Mouse (Mus musculus) liver (tissue): ENCODE measurements around the gene Klf9.
"Not testable (repeated sequence)": the region's sequence is repeated elsewhere in the genome, so short reads cannot be mapped to it uniquely, and the experiment has no call there.

Source experiments
- DNase-seq: peaks from one replicate; pipeline ENCODE4 v3.0.0-alpha.2; 2020; ENCODE audit warnings: mixed read lengths

Gene Klf9

GRCm38 (mm10) chr19:23141391-23142281, 610 bp downstream of the Klf9 start:
- peak; percentile 54 for DNase-seq

- no peak for DNase-seq
Observed at GRCm38 (mm10) chr19:23142427-23143073, 1.5 kb downstream of the Klf9 start.

GRCm38 (mm10) chr19:23143074-23143445, 2.0 kb downstream of the Klf9 start:
- DNase-seq = no peak

GRCm38 (mm10) chr19:23143541-23143940, 2.5 kb downstream of the Klf9 start:
- DNase-seq = no peak

GRCm38 (mm10) chr19:23144031-23144430, 3.0 kb downstream of the Klf9 start:
- no peak for DNase-seq

- no peak for DNase-seq
Observed at GRCm38 (mm10) chr19:23145146-23145545, 4.1 kb downstream of the Klf9 start.

- not testable (repeated sequence) for DNase-seq
Observed at GRCm38 (mm10) chr19:23145575-23145974, 4.5 kb downstream of the Klf9 start.

GRCm38 (mm10) chr19:23146409-23146861, 5.4 kb downstream of the Klf9 start:
- no peak for DNase-seq

- no peak for DNase-seq
Observed at GRCm38 (mm10) chr19:23147026-23147966, 6.3 kb downstream of the Klf9 start.

- no peak for DNase-seq
Observed at GRCm38 (mm10) chr19:23149465-23150410, 8.7 kb downstream of the Klf9 start.

GRCm38 (mm10) chr19:23150556-23151265, 9.7 kb downstream of the Klf9 start:
- DNase-seq = no peak

GRCm38 (mm10) chr19:23151651-23152070, 10.6 kb downstream of the Klf9 start:
- DNase-seq = peak; percentile 68

GRCm38 (mm10) chr19:23152201-23152640, 11.2 kb downstream of the Klf9 start:
- DNase-seq = peak; percentile 84

GRCm38 (mm10) chr19:23152771-23153605, 12.0 kb downstream of the Klf9 start:
- no peak for DNase-seq

- no peak for DNase-seq
Observed at GRCm38 (mm10) chr19:23153606-23154127, 12.6 kb downstream of the Klf9 start.

- no peak for DNase-seq
Observed at GRCm38 (mm10) chr19:23159780-23160395, 18.9 kb downstream of the Klf9 start.

- DNase-seq = no peak
Observed at GRCm38 (mm10) chr19:23162387-23162809, 21.4 kb downstream of the Klf9 start.

- DNase-seq = no peak
Observed at GRCm38 (mm10) chr19:23162877-23163276, 21.9 kb downstream of the Klf9 start.

GRCm38 (mm10) chr19:23163361-23163760, 22.3 kb downstream of the Klf9 start:
- DNase-seq = no peak
